Mouse (Mus musculus) lung, adult 2 months (tissue): ENCODE results near the gene Nup62. TPM values are rescaled to one million over a fixed set of nuclear protein-coding genes. Genes with fewer than 3 reads are reported as not detected.
A peak's percentile ranks its signal among the peaks of the same experiment; 100 is the strongest.

Experiments
- DNase-seq: peaks from one replicate; pipeline ENCODE4 v3.0.0; 2022
- H3K4me1 ChIP-seq: fragments of 200-500 bp; 2 replicates; pipeline ENCODE4 v1.6.1; 2011; ENCODE audit warnings: low read length; ENCODE audit not compliant: control insufficient read depth, insufficient read depth
- H3K4me3 ChIP-seq: fragments of 200-500 bp; replicated peaks from 2 replicates; pipeline ENCODE3; 2011; ENCODE audit warnings: low read depth, mild to moderate bottlenecking, control low read depth, low read length; ENCODE audit errors: extremely low read depth
- CTCF ChIP-seq: fragments of 200-500 bp; IDR thresholded peaks from 2 replicates; pipeline ENCODE4 v1.5.1; 2011; ENCODE audit warnings: mild to moderate bottlenecking, low read length, control low read depth; ENCODE audit not compliant: insufficient read depth
- POLR2A ChIP-seq: fragments of 200-500 bp; IDR thresholded peaks from 2 replicates; pipeline ENCODE4 v1.6.1; 2011; ENCODE audit warnings: low read depth, mild to moderate bottlenecking, control low read depth, low read length, borderline replicate concordance; ENCODE audit errors: extremely low read depth
- WGBS: fragments of 180-500 bp; shearing (Covaris S2); methylation state at CpG from one replicate; pipeline ENCODE4 v1.1.7; 2018; 5-methylcytosine and 5-hydroxymethylcytosine counted together
- polyA plus RNA-seq: library from polyadenylated mRNA; depleted of rRNA; stranded (reverse); fragments of >200 nt; gene quantifications from 2 replicates; pipeline ENCODE4 v1.2.3, GENCODE M21; 2012

Gene Nup62
- polyA plus RNA-seq, 1 experiment: 42.9 TPM

- 90% methylated on average over 7 of the region's 7 CpGs for WGBS
- no peak for TF ChIP-seq POLR2A
- no peak for TF ChIP-seq CTCF
- H3K4me3 ChIP-seq: no peak overlapping the region
- DNase-seq: no peak
- peaks cover 11% of the 10 kb centered on the region for H3K4me1 ChIP-seq
These were observed 30.9 kb downstream of the Nup62 start for GRCm38 (mm10) chr7:44846804-44847203.

GRCm38 (mm10) chr7:44847772-44848171 is 31.9 kb downstream of the Nup62 start:
- no peak overlapping the region for H3K4me3 ChIP-seq
- 67% methylated on average over 5 of the region's 5 CpGs for WGBS
- TF ChIP-seq POLR2A: no peak
- no peak for TF ChIP-seq CTCF
- peaks cover 11% of the 10 kb centered on the region for H3K4me1 ChIP-seq
- no peak for DNase-seq

GRCm38 (mm10) chr7:44848561-44849415 is 32.9 kb downstream of the Nup62 start, which contains the start of the genes Akt1s1 and Tbc1d17:
Gene Akt1s1 (plus strand): TSS chr7:44848991.
Gene Tbc1d17 (minus strand): TSS chr7:44849079.
- peak; percentile 99 for DNase-seq
- TF ChIP-seq CTCF (no peak), POLR2A (peak; percentile 92; the same call in 1 of the 2 replicates)
- Histone ChIP-seq H3K4me1 (peaks cover 11% of the 10 kb centered on the region), H3K4me3 (peak within 1 kb of the TSS; percentile 93)
- under 1% methylated on average over 54 of the region's 54 CpGs for WGBS

GRCm38 (mm10) chr7:44849416-44850111 is 33.7 kb downstream of the Nup62 start:
- H3K4me3 ChIP-seq: peak overlapping the region; percentile 87
- WGBS: under 1% methylated on average over 41 of the region's 41 CpGs
- DNase-seq: peak; percentile 91
- TF ChIP-seq CTCF (no peak), POLR2A (peak; percentile 60; the same call in 1 of the 2 replicates)
- H3K4me1 ChIP-seq: peaks cover 11% of the 10 kb centered on the region

GRCm38 (mm10) chr7:44850146-44850545 is 34.3 kb downstream of the Nup62 start:
- Histone ChIP-seq H3K4me1 (peaks cover 13% of the 10 kb centered on the region), H3K4me3 (peak overlapping the region; percentile 87)
- under 1% methylated on average over 33 of the region's 33 CpGs for WGBS
- DNase-seq: peak; percentile 80
- TF ChIP-seq POLR2A (peak; percentile 76; the same call in 1 of the 2 replicates), CTCF (no peak)

- H3K4me3 ChIP-seq: no peak overlapping the region
- 64% methylated on average over 8 of the region's 8 CpGs for WGBS
- peaks cover 15% of the 10 kb centered on the region for H3K4me1 ChIP-seq
- TF ChIP-seq POLR2A: no peak
- no peak for TF ChIP-seq CTCF
- no peak for DNase-seq
These were observed 35.1 kb downstream of the Nup62 start for GRCm38 (mm10) chr7:44850789-44851624.

- no peak for DNase-seq
- no peak for TF ChIP-seq POLR2A
- no peak for TF ChIP-seq CTCF
- 92% methylated on average over 12 of the region's 12 CpGs for WGBS
- Histone ChIP-seq H3K4me1 (peaks cover 15% of the 10 kb centered on the region), H3K4me3 (no peak overlapping the region)
These were observed 35.8 kb downstream of the Nup62 start for GRCm38 (mm10) chr7:44851625-44852234.

- no peak for TF ChIP-seq CTCF
- TF ChIP-seq POLR2A: no peak
- no peak overlapping the region for H3K4me3 ChIP-seq
- WGBS: 89% methylated on average over 36 of the region's 36 CpGs
- DNase-seq: no peak
- H3K4me1 ChIP-seq: peaks cover 15% of the 10 kb centered on the region
These were observed 36.6 kb downstream of the Nup62 start for GRCm38 (mm10) chr7:44852259-44853027.
